In the genomic region with DNA sequence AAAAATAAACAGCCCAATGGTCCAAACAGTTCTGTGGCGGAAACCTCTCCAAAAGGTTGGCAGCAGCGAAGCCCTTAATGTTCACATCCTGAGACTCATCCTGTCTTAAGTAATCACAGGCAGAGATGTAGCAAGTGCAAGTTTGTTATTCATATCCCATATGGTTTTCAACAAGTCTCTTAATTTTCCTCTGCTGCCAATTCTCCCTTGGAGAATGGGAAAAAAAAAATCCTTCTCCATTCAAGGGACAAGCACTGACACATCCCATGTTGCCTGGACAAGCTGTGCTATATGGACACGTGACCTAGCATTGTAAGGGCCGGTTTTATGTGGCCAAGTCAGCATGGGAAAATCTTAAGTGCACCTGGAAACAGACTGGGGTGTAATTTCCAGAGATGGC, we compare ENCODE assay signal across 14 mouse cellular contexts. TPM values are rescaled to one million over a fixed set of nuclear protein-coding genes. Genes with fewer than 3 reads are reported as not detected.
DNase-seq lines count a peak whose midpoint lies in the region; ATAC-seq and TF ChIP-seq lines count a peak whose summit lies in the region.
"Had no signal": no experiment of that assay in that cellular context is flagged by ENCODE, and none has a peak within 500 bp of the region (broad histone marks: within the 10 kb centered on the region; RNA-seq: fewer than 3 reads in every experiment).

No protein-coding gene starts in this region.

- H3K4me2 ChIP-seq in lung, embryonic 16.5 days (ENCODE audit: low read depth, low read length), result no peak overlapping the region
- H3K4me2 ChIP-seq: hindbrain, embryonic 13.5 days had no signal

- DNase-seq in frontal cortex, postnatal 36 days (ENCODE audit: low spot score in 2 of 2), result no peak
- no peak for DNase-seq in lung, adult 2 months
- peak; percentile 47 to 62 for DNase-seq in heart, postnatal 10 days
- peak; percentile 16 for DNase-seq in telencephalon, adult 2 months (ENCODE audit: low read depth, low spot score)
- no peak for DNase-seq in ovary, postnatal 14 days (ENCODE audit: low spot score)
- no peak for DNase-seq in testis, postnatal 14 days (ENCODE audit: low spot score)
- DNase-seq: cerebellum, adult 11 months; kidney, adult 8-10 months; left cerebral cortex, postnatal 4 days; liver, postnatal 0 days had no signal

- H3K27me3 ChIP-seq in lung, embryonic 16.5 days (ENCODE audit: control insufficient read depth, insufficient read depth, low read depth, low read length), result no peaks in the 10 kb centered on the region
- H3K27me3 ChIP-seq: hindbrain, embryonic 13.5 days had no signal

- H3K4me3 ChIP-seq in lung, embryonic 16.5 days (ENCODE audit: low read length), result no peak overlapping the region
- no peak overlapping the region for H3K4me3 ChIP-seq in lung, adult 2 months (replicated peaks; ENCODE audit: extremely low read depth, low read depth, low read length)
- H3K4me3 ChIP-seq: hindbrain, embryonic 13.5 days had no signal

- H3K27ac ChIP-seq in lung, embryonic 16.5 days (ENCODE audit: low read length), result no peak overlapping the region
- H3K27ac ChIP-seq: hindbrain, embryonic 13.5 days had no signal

- intact Hi-C loops in heart, postnatal 10 days (cut with DNase I), result no loop called here

- TF ChIP-seq POLR2A in lung, adult 2 months (IDR thresholded peaks at IDR 0.05; ENCODE audit: borderline replicate concordance, extremely low read depth, low read depth, low read length), result no peak

- no peaks in the 10 kb centered on the region for H3K4me1 ChIP-seq in lung, embryonic 16.5 days (replicated peaks; ENCODE audit: control insufficient read depth, insufficient read depth, low read length)
- no peaks in the 10 kb centered on the region for H3K4me1 ChIP-seq in lung, adult 2 months (ENCODE audit: control insufficient read depth, insufficient read depth, low read length)
- H3K4me1 ChIP-seq: hindbrain, embryonic 13.5 days had no signal

- H3K9ac ChIP-seq in lung, embryonic 16.5 days (ENCODE audit: low read length), result no peak overlapping the region
- H3K9ac ChIP-seq: hindbrain, embryonic 13.5 days; liver, postnatal 0 days had no signal

- ATAC-seq in frontal cortex, adult (ENCODE audit: low TSS enrichment), result peak; percentile 27; the same call in 1 of the 2 replicates
- ATAC-seq in lung, embryonic 16.5 days (ENCODE audit: low read depth), result peak; percentile 60; the same call in 1 of the 2 replicates
- ATAC-seq: liver, postnatal 0 days had no signal

- H3K9me3 ChIP-seq in lung, embryonic 16.5 days (ENCODE audit: control insufficient read depth, low read length), result no peaks in the 10 kb centered on the region
- H3K9me3 ChIP-seq: hindbrain, embryonic 13.5 days had no signal

- no peaks in the 10 kb centered on the region for H3K36me3 ChIP-seq in lung, embryonic 16.5 days (ENCODE audit: control insufficient read depth, insufficient read depth, low read length)
- H3K36me3 ChIP-seq: hindbrain, embryonic 13.5 days had no signal

- no peak for TF ChIP-seq CTCF in lung, adult 2 months (IDR thresholded peaks at IDR 0.05; ENCODE audit: insufficient read depth, low read length)

- 63% methylated on average over 4 of the region's 4 CpGs for WGBS in lung, embryonic 16.5 days
- 50% methylated on average over 4 of the region's 4 CpGs for WGBS in lung, adult 2 months

RNA-seq across cellular contexts. Expression of a gene that starts 54.2 kb away (rescaled TPM):
- not detected in 2 replicates for polyA plus RNA-seq in lung, embryonic 16.5 days (2015; fragmentation: Nextera tagmentation; extraction: Ambion mirVana)
- 0.03 and 0.21 TPM in 2 replicates for polyA plus RNA-seq in lung, adult 2 months (2012; rRNA removed)
- total RNA-seq in heart, postnatal 10 days (2021), result 1 to 10 TPM; 1.3 to 2.4 TPM
- polyA plus RNA-seq: liver, postnatal 0 days; small intestine, adult 2 months had no signal

Comparison
In these comparisons a context has a peak if more than half of its experiments do, and no peak if none do; other contexts are left out.
1. DNase-seq: peak in heart, postnatal 10 days (2 of 2) and telencephalon, adult 2 months (single experiment); none in frontal cortex, postnatal 36 days (0 of 2), lung, adult 2 months (single experiment), ovary, postnatal 14 days (single experiment) and testis, postnatal 14 days (single experiment).